Mouse (Mus musculus) embryo, embryonic 9.5 days (tissue): ENCODE results near the gene Tmem208.

Experiments
- DNase-seq: peaks from one replicate; pipeline ENCODE4 v3.0.0-alpha.2; 2017; ENCODE audit errors: extremely low spot score

Tmem208 gene

DNA sequence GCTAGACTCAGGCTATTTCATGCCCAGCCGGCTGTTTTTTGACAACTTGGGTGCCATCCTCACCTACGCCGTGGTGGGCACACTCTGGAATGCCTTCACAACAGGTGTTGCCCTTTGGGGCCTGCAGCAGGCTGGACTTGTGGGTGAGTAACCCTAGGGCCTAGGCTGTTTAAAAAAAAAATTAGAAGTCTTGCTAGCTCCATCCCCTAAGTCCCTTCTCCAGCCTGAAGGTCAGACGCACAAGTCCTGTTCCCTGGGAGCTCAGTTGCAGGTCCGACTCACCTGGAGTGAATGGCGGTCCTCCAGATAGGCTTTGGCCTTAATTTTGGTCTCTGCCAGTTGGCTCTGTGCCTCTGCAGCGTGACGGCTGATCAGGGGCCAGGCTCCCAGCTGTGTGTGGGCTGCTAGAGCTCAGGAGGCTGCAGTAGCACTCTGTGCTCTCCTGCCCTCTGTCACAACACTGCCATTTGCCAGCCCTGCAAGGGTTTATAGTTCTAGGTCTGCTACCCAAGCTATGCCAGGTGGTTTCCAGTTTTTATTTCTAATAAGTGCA lies 27.5 kb downstream of the Tmem208 start:
- DNase-seq: no peak

DNA sequence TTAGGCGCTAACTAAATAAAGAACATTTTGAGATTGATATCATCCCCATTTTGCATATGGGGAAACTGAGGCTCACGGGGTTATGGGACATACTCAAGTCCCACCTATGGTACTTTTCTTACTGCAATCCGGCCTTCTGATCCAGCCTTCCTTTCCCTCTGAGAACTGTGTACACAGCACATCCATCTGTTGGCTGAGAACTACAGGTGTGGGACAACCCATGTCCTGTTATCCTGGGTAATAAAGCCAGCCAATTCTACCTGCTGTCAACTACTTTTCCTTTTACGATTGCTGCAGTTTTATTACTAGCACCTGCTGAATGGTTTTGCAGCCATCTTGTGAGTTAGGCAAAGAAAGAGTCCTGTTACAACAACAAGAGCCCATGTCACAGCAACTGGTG lies 28.4 kb downstream of the Tmem208 start:
- DNase-seq: no peak

DNA sequence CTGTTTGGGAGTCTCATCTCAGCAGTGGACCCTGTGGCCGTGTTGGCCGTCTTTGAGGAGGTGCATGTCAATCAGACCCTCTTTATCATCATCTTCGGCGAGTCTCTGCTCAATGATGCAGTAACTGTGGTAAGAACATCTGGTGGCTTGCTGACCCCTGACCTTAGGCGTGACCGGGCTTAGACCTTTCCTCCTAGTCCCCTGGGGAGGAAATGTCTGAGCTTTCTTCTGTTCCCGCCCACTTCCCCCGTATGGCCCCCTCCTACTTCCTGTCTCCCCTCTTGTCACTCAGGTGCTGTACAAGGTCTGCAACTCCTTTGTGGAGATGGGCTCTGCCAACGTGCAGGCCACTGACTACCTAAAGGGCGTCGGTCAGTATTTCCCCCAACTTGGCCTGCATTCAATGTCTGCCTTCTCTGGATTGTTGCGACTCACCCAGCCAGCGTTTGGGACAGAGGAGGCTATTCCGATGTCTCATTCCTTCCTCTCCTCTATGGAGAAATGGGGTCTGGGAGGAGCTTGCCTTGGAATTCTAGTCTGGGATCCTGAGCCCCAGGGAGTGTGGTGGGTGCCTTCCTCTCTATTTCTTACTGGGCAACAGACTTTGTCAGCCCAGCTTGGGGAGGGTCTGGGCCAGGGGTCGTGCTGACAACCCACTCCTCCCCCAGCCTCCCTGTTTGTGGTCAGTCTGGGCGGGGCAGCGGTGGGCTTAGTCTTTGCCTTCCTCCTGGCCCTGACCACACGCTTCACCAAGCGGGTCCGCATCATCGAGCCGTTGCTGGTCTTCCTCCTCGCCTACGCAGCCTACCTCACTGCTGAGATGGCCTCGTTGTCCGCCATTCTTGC lies 29.2 kb downstream of the Tmem208 start:
- peak; percentile 71 for DNase-seq

DNA sequence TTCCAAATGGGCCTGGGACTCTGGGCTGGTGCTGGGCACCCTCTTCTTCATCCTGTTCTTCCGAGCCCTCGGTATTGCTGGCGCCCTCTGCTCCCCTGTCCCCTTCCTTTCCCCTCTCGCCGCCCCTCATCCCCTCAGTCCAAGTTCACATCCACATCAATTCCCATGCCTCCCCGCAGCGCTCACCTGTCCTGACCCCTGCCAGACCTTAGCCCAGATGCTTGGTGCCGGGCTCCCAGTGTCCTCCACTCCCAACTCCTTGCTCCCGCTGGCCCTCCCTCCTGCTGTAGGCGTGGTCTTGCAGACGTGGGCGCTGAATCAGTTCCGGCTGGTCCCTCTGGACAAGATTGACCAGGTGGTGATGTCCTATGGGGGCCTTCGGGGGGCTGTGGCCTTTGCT lies 30.5 kb downstream of the Tmem208 start:
- no peak for DNase-seq

DNA sequence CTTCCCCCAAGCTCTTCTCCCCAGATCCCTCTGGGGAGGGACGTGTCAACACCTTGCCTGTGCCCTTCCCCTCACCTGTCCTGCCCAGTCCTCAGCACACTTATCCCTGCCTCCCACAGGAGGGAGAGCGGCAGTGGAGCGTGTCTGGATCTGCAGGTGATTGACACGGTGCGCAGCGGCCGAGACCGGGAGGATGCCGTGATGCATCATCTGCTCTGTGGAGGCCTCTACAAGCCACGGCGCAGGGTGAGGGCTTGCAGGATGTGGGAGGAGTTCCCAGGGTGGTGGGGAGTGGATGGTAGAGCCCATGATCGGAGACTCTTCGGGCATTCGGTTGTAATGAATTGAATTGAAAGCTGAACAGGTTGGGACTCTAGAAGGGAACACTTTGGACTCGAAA lies 33.1 kb downstream of the Tmem208 start:
- DNase-seq: no peak

DNA sequence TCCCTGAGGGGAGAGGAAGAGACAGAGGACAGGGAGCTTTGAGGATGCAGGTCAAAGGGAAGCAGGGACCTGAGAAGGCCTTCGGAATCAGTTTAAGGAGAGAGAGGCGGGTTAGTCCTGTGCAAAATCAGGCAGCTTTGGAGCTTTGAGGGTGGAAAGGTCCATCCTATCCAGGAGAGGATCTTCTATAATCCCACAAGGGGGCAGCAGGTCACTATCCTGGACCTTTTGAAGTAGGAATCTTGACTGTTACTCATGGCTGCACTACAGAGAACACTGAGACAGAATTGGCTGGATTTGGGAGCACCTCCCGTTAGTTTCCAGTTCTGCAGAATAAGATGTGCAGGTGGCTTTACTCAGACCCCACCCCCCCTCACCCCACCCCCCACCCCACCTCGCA lies 33.5 kb downstream of the Tmem208 start:
- peak; percentile 50 for DNase-seq

DNA sequence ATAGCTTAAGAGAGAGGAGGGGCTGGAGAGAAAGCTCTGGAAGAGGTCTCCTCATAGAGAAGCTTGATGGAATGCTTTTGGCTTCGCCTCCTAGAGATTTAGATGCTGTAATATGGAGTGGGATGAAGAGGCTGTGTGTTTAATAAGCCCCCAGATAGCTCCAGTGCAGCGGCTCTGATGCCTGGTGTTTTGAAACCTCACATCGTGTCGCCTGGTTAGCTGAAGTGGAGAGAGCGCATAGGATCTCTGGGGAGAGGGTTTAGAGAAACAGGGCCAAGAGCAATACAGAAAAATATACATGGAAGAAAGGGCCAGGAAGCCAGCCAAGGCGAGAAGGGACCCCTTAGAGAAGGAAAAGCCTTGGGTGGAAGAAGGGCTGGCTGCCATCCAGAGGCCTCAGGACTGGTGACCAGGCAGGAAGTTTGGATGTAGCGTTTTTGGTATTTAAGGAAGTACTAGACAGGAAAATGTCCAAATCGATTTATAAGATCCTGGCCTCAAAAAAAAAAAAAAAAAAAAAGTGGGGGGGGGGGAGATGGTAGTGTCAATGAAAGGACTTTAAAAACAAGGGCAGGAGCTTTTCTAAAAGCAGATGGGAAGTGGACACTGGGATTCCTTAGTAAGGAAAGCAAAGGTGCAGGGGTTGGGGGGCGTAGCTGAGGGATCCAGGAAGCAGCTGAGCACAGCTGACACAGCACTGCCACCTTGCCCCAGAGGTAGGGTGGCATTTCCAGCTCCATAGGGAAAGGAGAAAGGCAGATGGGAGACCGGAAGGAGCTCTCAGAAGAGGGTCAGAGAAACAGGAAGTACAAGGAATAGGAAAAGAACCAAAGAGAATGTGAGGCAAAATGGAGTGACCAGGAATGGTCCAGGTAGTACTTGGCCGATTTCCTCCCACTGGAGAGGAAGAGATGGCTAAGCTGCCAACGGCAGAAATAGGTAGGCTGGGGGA lies 35.9 kb downstream of the Tmem208 start:
- no peak for DNase-seq

DNA sequence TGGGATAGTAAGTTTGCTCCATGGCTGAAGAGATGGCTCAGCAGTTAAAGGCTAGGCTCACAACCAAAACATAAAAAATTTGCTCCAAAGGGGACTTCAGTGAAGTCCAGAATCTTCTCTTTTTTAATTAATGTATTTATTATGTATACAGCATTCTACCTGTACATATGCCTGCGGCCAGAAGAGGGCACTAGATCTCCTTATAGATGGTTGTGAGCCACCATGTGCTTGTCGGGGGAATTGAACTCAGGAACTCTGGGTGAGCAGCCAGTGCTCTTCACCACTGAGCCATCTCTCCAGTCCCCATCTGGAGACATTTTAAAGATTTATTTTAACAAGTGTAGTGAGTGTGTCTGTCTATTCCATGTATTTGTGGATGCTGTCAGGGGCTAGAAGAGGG lies 41.0 kb downstream of the Tmem208 start:
- no peak for DNase-seq

DNA sequence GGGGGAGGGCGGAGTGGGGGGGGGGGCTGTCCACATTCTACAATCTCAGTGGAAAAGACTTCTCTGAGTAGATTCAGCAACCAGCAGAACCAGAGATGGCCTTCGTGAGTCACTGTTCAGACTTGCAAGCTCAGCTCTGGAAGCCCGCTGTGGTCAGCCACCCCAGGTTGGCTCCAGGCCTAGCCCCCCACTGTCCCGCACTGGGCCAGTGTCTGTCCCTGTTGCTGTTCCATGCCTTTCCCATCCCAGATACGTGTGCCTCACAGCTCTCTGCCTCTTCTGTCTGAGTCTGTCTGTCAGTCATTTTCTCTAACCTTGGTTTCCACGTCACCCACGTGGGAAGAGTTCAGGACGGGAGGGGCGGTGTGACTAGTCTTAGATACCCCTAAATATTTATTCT lies 46.3 kb downstream of the Tmem208 start:
- DNase-seq: no peak

DNA sequence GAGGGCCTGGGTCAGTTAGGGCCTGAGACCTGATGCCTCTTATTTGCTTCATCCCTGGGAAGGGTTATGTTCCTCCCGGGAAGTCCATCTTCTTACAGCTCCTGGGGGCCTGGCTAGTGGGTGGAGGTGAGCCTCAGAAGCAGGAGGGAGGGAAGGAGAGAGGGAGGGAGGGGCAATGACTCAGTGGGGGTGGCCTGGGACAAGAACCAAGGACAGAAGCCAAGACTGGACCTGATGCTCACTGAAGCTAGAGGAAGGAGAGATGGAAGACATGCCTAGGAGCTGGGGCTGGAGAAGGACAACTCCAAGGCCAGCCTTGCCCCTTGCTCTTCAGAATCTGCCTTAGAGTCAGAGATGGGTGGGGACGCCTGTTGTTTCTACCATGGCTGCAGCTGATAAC lies 46.9 kb downstream of the Tmem208 start, which contains the start of gene Plekhg4:
Gene Plekhg4 (plus strand): TSS at position 243 of the 400 bp plus-strand sequence.
- no peak for DNase-seq

DNA sequence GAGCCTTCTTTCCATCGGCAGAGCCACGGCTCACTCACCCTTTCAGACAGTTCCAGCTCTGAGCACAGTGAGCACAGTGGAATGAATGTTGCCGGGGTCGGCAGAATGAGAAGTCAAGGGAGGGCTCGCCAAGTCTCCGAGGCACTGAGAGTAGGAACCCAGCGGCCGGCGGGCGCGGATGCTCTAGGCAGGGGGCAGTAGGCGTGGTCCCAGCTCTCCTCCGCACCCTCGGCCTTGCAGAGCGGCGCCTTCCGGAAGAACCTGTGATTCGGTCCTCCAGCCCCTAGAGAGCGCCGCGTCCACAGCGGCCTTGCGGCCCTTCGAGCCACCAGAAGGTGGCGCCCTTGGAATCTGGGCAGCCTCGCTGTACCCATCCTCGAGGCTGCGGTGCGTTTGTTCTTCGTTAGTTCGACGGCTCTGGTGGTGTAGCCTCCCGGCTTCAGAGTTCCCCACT lies 48.4 kb downstream of the Tmem208 start:
- peak; percentile 61 for DNase-seq

DNA sequence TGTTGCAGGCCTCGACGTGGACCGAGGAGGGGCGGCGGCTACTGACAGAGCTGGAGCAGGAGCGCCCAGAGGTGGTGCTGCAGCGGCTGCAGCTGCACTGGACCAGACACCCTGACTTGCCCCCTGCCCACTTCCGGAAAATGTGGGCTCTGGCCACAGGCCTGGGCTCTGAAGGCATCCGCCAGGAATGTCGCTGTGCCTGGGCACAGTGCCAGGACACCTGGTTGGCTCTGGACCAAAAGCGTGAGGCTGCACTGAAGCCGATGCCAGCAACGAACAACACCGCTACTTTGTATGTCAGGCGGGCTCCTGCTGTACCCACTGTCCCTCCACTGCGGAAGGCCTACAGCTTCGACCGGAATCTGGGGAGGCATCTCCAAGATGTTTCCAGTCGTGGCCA lies 52.5 kb downstream of the Tmem208 start:
- no peak for DNase-seq

DNA sequence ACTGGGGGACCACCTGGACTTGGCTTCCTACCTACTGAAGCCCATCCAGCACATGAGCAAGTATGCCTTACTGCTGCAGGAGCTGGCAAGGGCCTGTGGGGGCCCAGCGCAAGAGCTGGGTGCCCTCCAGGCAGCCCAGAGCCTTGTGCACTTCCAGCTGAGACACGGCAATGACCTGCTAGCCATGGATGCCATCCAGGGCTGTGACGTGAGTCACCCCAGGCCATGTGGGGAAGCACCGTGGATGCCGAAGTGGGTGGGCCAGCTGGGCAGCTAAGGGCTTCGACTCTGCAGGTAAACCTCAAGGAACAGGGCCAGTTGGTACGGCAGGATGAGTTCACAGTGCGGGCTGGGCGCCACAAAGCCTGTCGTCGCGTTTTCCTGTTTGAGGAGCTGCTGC lies 54.2 kb downstream of the Tmem208 start:
- no peak for DNase-seq

DNA sequence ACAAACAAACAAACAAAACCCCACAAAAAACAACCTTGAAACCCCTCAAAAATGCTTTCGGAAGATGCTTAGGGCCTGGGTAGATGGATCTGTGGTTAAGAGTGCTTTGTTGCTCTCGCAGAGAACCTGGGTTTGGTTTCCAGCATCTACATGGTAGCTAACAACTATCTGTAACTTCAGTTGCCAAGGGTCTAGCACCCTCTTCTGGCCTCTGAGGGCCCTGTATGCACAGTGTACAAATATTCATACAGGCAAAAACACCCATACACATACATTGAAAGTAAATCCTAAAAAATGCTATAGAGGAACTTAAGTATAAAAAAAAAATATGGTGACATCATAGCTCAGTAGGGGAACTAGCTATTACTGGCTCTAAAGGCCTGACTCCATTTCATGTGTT lies 57.9 kb downstream of the Tmem208 start:
- DNase-seq: no peak
